Mouse (Mus musculus): ENCODE data around the gene Smco1. TPM values are rescaled to one million over a fixed set of nuclear protein-coding genes. Genes with fewer than 3 reads are reported as not detected.

Gene Smco1
- polyA plus RNA-seq, 1 experiment from 2014 or later: 0.17 TPM

DNA sequence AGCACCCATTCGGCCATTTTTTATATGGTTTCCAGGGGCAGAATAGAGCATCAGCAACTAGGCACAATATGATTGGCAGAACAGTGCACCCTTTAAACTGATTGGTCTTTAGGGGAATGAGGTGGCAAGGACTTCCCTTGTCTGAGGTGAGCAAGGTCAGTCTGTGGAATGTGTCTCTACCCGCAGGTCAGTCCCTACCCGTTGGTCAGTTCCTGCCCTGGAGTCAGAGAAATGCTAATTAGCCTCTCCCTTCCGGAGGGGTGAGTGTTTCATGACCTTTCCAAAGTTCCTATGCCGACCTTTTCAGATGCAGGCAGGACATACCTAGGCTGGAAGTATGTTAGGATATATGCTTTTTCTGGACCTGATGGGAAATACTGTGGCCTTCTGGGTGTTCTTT lies 41.1 kb downstream of the Smco1 start:
- no peak for ATAC-seq (ENCODE audit: extremely low read depth, insufficient number of reproducible peaks, low FRiP score, low TSS enrichment)
- Histone ChIP-seq H3K9ac (no peak overlapping the region), H3K9me3 (no peaks in the 10 kb centered on the region), H3K36me3 (no peaks in the 10 kb centered on the region), H3K4me1 (peaks cover 9% of the 10 kb centered on the region), H3K4me3 (no peak overlapping the region), H3K27me3 (replicated peaks) (no peaks in the 10 kb centered on the region), H3K4me2 (no peak overlapping the region), H3K27ac (replicated peaks) (no peak overlapping the region)
- 58% methylated on average over 5 of the region's 5 CpGs for WGBS

DNA sequence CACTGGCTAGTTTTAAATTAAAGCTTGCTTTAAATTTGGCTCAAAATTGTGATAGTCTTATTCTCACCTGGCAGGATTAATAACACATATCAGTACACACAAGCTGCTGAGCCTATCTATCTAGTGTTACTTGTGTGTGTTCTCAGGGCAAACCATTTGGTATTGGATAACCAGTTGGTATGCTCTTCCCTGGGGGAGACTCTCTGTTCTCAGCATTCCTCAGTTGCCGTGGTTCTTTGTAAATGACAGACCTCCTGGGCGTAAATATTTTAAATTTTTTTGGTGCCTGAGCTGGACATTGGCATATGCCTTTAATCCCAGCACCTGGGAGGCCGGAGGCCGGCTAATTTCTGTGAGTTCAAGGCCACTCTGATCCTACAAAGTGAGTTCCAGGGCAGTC lies 41.6 kb downstream of the Smco1 start:
- WGBS: 59% methylated on average over 4 of the region's 4 CpGs
- ATAC-seq (ENCODE audit: extremely low read depth, insufficient number of reproducible peaks, low FRiP score, low TSS enrichment): no peak
- H3K27ac ChIP-seq (replicated peaks): no peak overlapping the region

DNA sequence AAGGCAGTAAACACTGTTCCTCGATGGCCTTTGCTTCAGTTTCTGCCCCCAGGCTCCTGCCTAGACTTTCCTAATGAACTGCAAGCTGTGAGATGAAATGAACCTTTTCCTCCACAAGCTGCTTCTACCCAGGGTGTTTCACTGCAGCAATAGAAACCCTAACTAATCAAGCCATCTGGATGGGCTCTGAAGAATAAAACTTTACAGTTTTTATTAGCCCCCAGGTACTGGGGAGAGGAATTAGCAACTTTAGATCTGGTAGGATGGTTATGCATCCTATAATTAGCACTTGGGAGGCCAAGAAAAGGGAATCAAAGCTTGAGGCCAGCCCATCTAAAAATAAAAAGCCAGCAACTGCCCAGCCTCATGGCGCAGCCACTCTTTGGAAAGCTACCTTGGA lies 45.3 kb downstream of the Smco1 start:
- Histone ChIP-seq H3K27ac (replicated peaks) (peak overlapping the region; percentile 42; the same call in 1 of the 2 replicates), H3K4me3 (no peak overlapping the region), H3K36me3 (no peaks in the 10 kb centered on the region), H3K4me2 (no peak overlapping the region), H3K9me3 (peaks cover 3% of the 10 kb centered on the region; the same call in 1 of the 2 replicates), H3K4me1 (peaks cover 9% of the 10 kb centered on the region), H3K9ac (no peak overlapping the region), H3K27me3 (replicated peaks) (no peaks in the 10 kb centered on the region)
- ATAC-seq (ENCODE audit: extremely low read depth, insufficient number of reproducible peaks, low FRiP score, low TSS enrichment): no peak
- WGBS: 62% methylated on average over 2 of the region's 2 CpGs

More for the DNA sequence above, 41.6 kb downstream of the Smco1 start:
- no peak overlapping the region for H3K4me2 ChIP-seq
- no peaks in the 10 kb centered on the region for H3K27me3 ChIP-seq (replicated peaks)
- no peak overlapping the region for H3K4me3 ChIP-seq
- H3K9me3 ChIP-seq: no peaks in the 10 kb centered on the region
- H3K4me1 ChIP-seq: peaks cover 9% of the 10 kb centered on the region
- H3K9ac ChIP-seq: no peak overlapping the region
- no peaks in the 10 kb centered on the region for H3K36me3 ChIP-seq

- Histone ChIP-seq H3K36me3 (no peaks in the 10 kb centered on the region), H3K27ac (replicated peaks) (no peak overlapping the region), H3K4me1 (peaks cover 6% of the 10 kb centered on the region; the same call in 1 of the 2 replicates), H3K4me2 (0 out of 2 replicates have a peak overlapping the region, but pooled peaks have one; percentile 16), H3K27me3 (replicated peaks) (no peaks in the 10 kb centered on the region), H3K4me3 (no peak overlapping the region), H3K9ac (no peak overlapping the region; the same call in 1 of the 2 replicates), H3K9me3 (peaks cover 3% of the 10 kb centered on the region; the same call in 1 of the 2 replicates)
- 18% methylated on average over 7 of the region's 7 CpGs for WGBS
- no peak for ATAC-seq (ENCODE audit: extremely low read depth, insufficient number of reproducible peaks, low FRiP score, low TSS enrichment)
These were observed 52.7 kb downstream of the Smco1 start for GRCm38 (mm10) chr16:32323953-32324352.

MicroRNAs encoded within 50 kb of the gene (microRNA counts, 519-probe panel; counts per million panel counts)
- 209 counts per million, percentile 61 among the panel's probes with 10 or more counts for microRNA mmu-miR-1946a

Small RNA genes lying within 50 kb of the gene (microRNA-seq; reads per million reads assigned to microRNA genes)
- gene Mir1946a: not detected

Other genes starting within 250 kb of the Smco1 start
- gene Pak2, start 192.1 kb upstream of the Smco1 start, polyA plus RNA-seq (2015; fragmentation: Nextera tagmentation; extraction: Ambion mirVana): 23.1 and 23.2 TPM in 2 replicates
- gene Pigx, start 171.7 kb upstream of the Smco1 start, polyA plus RNA-seq (2015; fragmentation: Nextera tagmentation; extraction: Ambion mirVana): 82.2 and 82.5 TPM in 2 replicates
- 18.3 and 20.7 TPM in 2 replicates for gene Cep19, start 171.7 kb upstream of the Smco1 start, polyA plus RNA-seq (2015; fragmentation: Nextera tagmentation; extraction: Ambion mirVana)
- 5.9 and 8.3 TPM in 2 replicates for gene Nrros, start 105.9 kb upstream of the Smco1 start, polyA plus RNA-seq (2015; fragmentation: Nextera tagmentation; extraction: Ambion mirVana)
- gene Bex6, start 91.6 kb upstream of the Smco1 start, polyA plus RNA-seq (2015; fragmentation: Nextera tagmentation; extraction: Ambion mirVana): not detected in 2 replicates
- 3.7 and 5.8 TPM in 2 replicates for gene Fbxo45, start 24.3 kb upstream of the Smco1 start, polyA plus RNA-seq (2015; fragmentation: Nextera tagmentation; extraction: Ambion mirVana)
- 8.4 and 11.0 TPM in 2 replicates for gene Wdr53, start 24.2 kb upstream of the Smco1 start, polyA plus RNA-seq (2015; fragmentation: Nextera tagmentation; extraction: Ambion mirVana)
- 17.6 and 18.0 TPM in 2 replicates for gene Rnf168, start 6.0 kb downstream of the Smco1 start, polyA plus RNA-seq (2015; fragmentation: Nextera tagmentation; extraction: Ambion mirVana)
- 16.1 and 20.3 TPM in 2 replicates for gene Ubxn7, start 60.8 kb downstream of the Smco1 start, polyA plus RNA-seq (2015; fragmentation: Nextera tagmentation; extraction: Ambion mirVana)
- 0.12 TPM in 1 of 2 replicates, not detected in the other for gene Tm4sf19, start 129.0 kb downstream of the Smco1 start, polyA plus RNA-seq (2015; fragmentation: Nextera tagmentation; extraction: Ambion mirVana)
- 23.1 and 26.9 TPM in 2 replicates for gene Tctex1d2, start 148.2 kb downstream of the Smco1 start, polyA plus RNA-seq (2015; fragmentation: Nextera tagmentation; extraction: Ambion mirVana)
- 35.4 and 41.5 TPM in 2 replicates for gene Pcyt1a, start 159.5 kb downstream of the Smco1 start, polyA plus RNA-seq (2015; fragmentation: Nextera tagmentation; extraction: Ambion mirVana)
- gene Slc51a, start 216.4 kb downstream of the Smco1 start, polyA plus RNA-seq (2015; fragmentation: Nextera tagmentation; extraction: Ambion mirVana): 1.6 and 2.0 TPM in 2 replicates
- not detected in 2 replicates for gene Zdhhc19, start 224.8 kb downstream of the Smco1 start, polyA plus RNA-seq (2015; fragmentation: Nextera tagmentation; extraction: Ambion mirVana)